Mouse (Mus musculus): ENCODE data around the gene Glis3.

Gene Glis3

DNA sequence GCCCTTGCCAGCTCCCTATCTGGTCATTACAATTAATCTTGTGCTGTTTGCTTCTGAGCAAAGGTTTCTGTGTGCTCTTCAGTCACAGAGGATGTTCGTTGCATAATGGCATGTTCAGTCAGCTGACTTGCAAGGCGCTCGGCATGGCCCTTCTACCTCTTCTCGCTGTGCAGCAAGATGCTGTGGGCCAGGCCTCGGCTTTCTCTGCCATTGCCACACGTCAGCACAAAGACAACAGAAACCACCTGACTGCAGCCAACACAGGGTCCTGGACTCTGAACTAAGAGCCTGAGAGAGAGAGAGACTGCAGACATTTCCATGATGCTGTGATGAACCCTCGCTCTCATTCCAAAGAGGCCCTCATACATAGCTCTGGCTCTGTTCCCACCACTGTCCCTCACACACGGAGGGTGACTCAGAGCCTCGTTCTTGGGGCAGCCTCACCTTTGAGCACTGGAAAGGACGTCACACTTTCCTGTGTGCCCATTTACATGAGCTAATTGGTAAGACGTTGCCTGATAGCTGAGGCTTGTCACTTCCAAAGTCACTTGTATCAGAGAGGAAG, 380.6 kb downstream of the Glis3 start:
- peak; percentile 85 for DNase-seq

DNA sequence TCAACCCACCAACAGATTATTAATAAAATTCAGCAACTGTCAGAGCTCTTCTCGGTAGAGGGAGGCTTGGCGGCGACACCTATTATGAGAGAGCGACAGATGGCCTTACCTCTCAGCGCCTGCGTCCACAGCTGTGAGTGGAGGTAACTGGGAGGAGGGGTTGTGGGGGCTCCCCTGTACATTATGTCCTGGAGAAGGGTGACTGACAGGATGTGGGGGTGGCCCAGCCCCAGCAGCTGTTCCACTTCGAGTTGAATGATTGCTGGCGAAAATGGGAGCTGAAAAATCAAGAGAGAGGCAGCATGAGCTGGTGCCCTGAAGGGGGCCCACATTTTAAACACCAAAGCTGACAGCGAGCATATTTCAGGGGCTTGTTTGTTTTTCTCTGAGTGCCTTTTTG, 381.2 kb downstream of the Glis3 start:
- DNase-seq = no peak

DNA sequence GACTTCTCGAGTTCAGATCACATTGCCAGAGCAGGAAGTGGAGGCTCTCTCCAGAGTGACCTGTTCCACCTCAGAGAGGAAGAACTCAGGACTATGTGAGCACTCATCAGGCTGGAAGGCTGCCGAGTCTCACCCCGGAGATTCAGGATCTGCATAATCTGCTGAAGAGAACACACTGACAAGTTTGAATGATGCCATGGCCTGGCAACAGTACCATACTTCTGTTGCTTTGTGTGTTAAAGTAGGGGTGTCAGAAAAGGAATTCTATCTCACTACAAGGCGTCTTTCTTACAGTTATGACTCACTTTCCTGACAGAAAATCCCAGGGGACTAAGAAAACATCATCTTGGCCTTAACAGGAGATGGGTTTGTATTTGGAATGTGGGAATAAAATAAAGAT, 388.3 kb downstream of the Glis3 start:
- DNase-seq = no peak

DNA sequence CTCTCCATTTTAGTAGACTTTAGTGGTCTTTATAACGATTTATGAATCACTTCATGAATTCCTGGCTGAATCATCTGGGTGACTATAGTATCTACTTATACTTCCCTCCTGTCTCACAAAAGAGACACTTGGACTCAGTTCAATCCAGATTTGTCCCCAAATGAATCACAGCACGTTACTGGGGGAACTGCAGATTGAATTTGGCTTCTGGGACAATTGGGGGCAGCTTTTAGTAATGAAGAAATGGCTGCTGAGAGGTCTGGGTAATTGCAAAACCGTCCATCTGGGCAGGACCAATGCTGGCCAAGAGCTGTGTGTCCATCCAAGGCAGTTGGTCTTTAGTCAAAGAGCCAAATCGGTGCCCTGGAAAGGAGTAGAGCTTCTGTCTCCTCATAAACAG, 390.4 kb downstream of the Glis3 start:
- no peak for DNase-seq

DNA sequence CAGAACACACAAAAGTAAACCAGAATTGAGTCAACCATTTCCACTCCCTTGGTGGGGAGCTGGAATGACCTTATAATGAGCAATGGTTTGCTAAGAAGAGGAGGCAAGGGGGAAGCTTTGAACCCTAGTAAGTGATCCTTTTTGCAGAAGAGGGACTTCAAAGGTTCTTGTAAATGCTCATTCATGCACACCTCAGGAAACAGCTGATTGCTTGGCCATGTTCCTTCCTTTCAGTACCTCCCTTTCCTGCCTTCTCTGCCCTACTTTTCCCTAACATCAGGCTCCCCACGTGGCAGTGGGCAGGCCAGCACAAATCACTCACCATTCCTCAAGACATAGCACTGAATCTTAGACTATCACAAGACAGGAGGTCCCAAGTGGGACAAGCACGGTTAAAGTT, 392.4 kb downstream of the Glis3 start:
- peak; percentile 28 for DNase-seq

DNA sequence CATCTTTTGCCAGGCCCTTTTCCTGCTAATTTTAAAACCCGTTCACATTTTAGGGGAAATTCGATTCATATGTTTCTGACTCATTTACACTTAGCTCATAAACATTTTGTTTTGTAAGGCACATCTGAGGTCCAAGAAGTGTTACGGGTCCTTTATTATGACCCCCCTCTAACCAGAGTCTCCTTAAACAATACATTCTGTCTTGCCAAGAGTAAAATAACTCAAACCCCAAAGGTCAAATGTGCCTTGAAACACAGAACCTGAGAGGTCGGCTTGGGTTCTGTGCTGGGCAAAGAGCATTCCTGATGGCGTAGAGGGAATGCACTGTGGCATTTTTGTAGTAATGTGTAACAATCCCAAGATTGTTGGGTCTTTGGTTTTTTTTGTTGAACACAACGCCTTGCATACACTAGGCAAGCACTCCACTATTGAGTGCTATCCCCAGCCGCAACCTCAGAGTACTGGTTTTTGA, 395.7 kb downstream of the Glis3 start:
- no peak for DNase-seq

DNA sequence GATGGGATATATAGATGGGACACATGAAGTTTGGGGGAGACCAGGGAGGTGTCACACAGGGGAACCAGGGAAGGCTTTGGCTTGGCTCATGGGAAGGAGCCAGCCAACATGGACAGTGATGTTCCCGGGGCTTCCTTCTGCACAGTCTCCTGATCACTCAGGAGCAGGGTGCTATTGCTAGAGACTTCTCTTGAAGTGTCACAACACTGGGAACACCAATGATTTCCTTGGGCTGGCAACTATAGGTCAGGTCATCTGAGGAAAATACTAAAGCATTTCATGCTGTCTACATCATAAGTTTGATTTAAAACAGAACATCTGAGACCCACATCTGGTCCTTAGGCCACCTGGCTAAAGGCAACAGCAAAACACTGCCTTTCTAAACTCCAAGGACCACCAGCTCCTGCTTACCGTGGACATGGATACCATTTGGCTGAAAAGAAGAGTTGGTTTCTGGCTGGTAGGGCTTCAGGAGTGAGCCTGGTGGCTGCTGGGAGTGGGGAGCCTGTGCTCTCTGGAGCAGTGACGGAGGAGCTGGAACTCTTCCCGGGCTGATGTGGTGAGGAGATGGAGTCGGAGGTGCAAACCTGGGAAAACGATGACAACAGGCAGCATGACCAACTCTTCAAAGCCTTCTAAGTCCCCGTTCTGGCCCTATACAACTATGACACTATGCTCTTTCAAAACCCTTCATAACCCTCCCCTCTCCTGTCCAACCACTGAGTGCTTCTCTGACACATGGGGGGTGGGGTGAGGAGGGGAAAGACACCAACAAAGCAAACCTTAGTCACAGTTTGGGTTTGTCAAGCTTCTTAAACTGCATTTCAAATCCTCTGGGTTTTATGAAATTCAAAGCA, 396.4 kb downstream of the Glis3 start:
- DNase-seq = no peak

DNA sequence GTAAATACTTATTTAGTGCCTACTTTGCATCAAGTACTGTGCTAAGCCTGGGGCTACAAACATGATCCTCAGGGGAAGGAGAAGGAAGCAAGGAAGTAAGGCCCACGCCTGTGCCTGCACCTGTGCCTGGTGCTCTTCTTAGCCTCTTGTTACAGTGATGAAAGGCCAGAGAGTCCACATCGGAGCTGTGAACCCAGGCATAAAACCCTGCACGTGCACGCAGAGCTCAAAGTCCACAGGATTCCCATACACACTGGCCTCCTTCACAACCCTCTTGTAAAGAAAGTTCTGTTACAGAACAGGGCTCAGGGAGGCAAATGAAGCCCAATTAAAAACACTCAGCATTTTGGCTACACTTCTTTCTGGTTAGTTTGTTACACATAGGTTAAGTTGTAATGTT, 398.5 kb downstream of the Glis3 start:
- DNase-seq = peak; percentile 65

DNA sequence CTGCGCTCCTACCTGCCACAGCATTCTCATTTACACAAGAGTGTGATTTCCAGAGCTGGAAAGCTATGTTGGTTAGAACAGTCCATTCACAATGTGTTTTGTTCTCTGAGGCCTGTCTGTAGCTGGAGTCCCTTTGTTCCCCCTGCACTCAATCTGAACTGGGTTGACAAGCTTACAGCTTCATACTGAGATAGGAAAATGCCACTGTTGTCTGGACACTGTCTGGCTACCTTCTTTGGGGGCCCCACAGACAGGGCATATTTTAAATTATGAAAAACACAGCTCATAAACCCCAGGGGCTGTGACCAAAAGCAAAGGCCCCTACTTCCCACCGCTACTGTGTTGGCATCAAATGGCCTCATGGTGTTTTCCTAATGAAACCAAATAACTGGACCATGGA, 402.8 kb downstream of the Glis3 start:
- DNase-seq = no peak

DNA sequence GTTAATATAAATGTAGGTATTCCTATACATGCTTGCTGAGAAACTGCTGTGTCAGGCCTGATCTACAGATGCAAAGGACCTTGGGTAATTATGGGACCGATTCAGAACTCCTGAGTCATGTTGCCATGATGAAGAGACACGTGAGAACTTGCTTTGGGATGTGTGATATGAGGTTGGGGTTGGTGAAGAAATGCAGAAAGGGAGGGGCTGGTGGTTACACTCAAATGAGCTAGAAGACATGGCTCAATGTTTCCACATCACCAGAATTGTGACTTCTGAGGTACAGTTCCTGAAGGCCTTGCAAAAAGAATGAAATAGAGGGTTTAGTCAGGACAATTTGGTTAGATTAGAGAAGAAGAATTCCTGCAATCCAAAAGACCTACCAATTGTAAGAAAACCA, 405.4 kb downstream of the Glis3 start:
- DNase-seq = no peak

DNA sequence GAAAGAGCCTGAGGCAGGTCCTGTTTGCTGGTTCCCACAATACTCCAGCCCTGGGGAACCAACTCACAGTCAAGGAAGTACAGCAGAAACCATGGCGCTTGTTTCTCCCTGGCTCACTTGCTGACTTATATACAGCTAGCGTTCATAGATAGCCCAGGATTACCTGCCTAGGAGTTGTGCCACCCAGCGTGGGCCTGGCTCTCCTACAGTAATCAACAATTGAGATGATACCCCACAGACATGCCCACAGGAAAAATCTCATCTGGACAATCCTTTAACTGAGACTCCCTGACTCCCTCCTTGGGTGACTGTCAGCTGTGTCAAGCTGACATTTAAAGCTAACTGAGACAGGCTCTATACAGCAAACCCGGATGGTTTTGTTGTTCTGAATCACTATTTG, 405.9 kb downstream of the Glis3 start:
- DNase-seq = no peak

DNA sequence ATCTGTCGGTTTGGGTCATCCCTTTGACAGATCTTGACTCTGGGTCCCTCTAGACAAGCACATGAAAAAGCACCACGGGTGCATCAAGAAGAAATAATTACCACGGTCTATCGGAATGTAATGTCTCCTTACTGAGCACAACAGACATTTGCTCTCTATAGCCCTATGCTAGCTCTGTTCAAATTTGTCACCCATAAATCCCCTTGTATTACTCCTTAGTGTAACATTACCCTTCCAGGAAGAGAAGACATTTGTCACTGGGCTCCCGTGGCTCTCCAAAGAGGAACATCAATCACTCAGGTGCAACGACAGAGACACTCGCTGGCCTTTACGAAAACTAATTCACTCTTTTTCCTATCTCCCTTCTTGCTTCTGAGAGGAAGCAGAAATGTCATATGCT, 413.0 kb downstream of the Glis3 start:
- DNase-seq = no peak

DNA sequence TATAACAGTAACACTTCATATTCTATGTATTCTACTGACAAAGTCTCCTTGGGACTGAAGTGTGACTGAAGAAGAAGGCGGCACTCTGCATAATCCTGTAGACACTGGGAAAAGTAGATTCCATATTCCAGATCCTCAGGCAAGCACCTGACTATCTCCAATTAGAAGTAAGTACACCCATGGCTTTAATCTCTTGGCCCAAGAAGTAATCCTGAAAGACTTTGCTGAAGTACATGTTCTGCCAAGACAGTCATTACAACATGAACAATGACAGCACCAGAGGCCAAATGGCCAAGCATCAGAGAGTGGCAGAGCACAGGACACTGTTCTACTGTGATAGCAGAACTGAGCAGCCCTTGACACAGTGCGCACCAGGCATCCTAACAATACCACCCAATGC, 414.1 kb downstream of the Glis3 start:
- DNase-seq = no peak

DNA sequence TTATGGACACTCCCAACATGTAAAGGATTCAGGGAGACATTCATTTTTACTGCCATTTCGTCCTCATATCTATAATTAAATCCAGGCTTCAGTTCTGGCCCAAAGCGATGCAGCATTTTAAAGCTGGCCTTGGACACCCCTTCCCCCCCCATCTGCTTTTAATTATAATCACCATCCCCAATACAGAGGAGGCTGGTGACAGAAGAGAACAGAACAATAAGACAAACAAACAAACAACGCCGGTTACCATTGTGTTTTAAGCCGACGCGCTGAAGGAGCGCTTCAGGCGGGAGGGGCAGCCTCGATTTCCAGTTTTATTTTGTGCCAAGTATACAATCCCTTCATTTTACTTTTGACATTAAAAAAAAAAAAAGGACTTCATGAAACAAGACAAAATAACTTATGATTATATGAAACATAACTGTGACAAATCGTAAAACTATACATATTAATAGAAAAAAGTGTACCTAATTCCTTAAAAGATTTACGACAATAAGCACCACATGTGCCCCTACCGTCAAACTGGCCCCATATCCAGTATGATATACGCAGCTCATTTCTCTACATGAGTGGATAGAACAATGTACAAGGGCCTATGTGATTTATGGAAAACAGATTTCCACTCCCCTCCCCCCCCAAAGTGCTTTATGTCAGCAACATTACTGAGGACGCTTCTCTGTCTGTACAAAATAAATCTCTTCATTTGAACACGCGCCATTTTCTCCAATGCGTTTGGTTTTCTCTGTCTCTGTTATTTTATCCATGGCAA, 420.8 kb downstream of the Glis3 start:
- DNase-seq = no peak

DNA sequence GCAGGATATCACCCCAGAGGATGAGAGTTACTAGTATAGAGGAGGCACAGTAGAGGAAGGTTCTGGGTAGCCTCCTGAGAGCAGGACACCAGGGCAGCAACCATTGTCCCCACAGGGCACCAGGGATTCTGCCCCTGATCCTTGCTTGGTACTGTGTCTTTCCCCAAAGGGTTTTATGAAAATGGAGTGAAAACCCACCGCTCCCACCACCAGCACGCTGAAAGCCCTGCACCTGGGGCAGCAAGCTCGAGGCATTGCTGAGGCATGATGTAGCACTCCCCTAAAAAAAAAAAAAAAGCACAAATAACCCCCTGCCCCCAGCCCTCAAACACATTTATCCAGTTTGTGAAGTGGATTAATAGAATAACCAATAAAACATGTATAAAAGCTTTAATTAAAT, 421.4 kb downstream of the Glis3 start:
- DNase-seq = no peak

DNA sequence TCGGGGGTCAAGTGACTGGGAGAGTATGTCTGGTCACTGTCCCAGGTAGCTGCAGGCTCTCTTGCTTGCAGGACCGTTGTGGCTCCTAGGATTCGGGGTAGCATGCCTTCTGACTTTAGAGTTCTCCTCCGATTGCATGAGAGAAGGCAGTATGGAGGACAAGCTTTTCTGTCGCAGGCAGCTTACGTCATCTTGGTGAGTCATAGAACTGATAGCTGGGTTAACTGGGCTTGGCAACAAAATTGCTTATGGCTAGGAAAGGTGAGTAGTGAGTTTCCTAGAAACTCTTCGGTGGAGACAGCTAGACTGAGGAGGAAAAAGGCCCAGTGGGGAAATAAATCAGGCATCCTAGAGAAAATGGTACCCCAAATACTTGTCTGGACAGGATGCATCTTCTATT, 432.5 kb downstream of the Glis3 start:
- DNase-seq = no peak

DNA sequence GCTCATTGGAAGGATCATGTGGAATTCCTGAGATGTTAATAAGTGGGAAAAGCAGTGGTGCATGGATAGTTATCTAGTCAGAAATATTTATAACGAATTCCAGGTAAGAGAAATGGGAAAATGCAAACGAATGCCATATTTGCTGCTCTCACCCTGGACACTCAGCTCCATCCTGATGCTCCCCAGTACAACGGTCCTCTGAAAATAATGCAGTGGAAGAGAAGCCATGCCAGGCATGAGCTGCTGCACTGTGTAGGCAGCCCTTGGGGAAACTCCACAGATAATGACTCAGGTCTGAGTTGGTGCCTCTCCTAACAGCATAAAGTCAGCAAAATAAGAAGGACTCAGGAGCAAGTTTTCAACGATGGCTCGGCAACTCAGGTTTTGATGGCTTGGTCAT, 433.7 kb downstream of the Glis3 start:
- no peak for DNase-seq

DNA sequence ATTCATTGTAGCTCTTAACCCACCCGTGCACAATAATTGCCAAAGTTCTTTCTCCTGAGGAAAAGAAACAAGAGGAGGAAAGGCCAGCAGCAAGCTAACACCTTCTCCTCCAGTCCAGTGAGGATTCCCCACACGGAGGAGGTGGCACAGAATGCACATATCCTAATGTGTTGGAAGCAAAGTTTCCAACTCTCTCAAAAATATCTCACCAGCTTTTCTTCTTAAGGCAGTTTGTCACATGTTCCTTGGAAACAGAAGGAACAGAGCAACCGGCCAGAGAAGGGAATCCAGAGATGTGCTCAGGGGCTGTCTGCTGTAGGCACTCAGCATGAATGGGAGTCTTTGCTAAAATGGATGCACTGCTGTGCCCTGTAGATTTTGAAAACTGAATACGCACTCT, 441.8 kb downstream of the Glis3 start:
- DNase-seq = no peak

DNA sequence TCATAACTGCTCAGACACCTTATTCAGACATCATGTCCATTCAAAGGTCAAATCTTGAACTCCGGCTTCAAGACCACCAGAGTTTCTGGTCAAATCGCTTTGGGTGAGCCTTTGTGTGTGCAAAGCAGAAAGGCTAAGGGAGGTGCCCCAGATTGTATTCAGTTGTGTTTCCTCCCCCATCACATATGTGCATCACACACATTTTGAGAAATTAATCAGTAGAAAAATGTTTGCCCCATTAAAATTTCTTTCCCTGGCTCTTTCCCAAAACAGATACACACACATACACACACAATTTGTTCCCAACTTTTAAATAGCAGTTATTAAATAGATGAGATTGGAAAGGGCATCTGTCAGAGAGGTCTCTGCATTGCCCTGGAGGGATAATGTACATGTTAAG, 442.3 kb downstream of the Glis3 start:
- DNase-seq = no peak

DNA sequence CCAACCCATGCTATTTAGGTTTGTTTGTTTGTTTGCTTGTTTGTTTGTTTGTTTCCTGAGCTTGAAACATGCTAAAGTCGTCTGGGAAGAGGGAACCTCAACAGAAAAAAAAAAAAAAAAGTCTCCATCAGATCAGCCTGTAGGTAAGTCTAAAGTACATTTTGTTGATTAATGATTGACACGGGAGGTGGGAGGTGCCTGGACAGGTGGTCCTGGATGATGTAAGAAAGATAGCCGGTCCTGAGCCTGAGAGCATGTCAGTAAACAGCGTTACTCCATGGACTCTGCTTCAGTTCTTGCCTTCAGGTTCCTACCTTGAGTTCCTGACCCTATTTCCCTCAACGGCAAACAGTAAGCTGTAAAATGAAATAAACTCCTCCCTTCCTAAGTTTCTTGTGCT, 444.3 kb downstream of the Glis3 start:
- DNase-seq = peak; percentile 55

DNA sequence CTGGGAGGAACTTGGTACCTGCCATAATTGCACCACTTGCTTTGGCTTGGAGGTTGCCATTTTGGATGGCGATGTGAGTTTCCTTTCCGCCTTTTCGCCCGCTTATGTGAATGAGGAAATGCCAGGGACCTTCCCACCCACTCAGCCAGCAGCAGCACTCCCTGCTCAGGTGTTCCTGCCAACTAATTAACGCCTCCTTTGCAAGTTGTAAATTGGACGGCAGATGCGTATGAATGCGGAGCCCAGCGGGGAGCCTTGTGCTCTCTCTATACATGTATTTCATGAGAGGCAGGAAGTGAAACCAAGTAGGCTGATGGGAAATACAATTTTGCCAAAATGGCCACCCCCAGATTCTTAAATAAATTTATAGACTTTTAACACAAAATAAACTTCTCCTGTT, 444.8 kb downstream of the Glis3 start:
- DNase-seq = no peak

DNA sequence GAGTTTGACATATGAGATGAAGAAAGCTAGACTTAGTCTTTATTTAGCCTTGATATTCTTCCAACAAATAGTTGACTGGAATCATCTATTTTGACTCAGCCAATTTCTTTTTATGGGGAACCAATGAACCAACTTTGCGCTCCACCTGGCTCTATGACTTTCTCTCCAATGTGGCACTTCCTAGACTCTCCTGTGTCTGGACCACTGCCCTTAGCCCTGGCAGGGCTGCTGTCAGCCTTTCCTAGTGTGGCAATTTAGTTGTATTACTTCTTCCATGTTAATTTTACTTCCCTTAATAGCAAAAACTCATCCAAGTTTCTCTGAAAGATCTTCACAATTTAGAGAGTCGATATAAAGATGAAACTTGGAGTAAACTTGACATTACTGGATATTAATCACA, 445.2 kb downstream of the Glis3 start:
- no peak for DNase-seq

DNA sequence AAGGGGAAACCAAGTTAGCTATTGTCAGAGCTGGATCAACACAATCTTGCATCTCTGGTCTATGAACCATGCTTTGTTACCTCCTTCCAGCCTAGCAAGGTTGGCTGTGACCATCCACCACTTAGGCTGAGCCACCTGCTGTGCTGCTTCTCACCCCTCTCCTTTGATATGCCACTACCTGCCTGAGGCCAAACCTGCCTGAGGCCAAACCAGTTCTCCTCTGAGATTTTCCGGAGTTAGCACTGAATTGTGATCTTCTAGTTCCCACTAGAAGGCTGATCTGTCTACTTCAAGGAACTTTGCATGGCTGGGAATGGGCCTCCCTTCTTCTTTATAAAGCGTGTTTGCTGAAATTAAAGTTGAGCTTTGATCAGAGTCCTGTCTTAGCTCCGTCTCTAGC, 448.4 kb downstream of the Glis3 start:
- DNase-seq = no peak

DNA sequence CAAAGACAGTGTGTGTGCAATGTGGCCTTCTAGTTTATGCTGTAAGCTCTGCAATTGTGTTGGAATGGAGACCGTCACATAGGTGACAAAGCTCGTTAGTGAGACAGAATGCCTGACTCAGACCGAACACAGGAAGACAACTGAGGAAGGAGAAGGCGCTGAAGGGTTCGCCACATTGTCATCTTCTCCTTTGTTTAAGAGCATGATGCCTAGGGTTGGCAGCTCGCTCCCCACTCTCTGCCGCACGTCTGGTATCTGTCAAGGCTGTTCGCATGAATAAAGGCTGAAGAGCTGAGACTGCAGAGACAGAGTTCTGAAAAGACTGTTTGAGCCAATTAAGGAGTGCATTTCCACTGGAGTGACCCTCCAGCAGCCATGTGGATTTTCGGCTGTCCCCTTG, 452.4 kb downstream of the Glis3 start:
- DNase-seq = no peak
